Mouse (Mus musculus) cerebellum, adult 2 months (tissue): ENCODE results near the gene Cped1. TPM values are rescaled to one million over a fixed set of nuclear protein-coding genes. Genes with fewer than 3 reads are reported as not detected.

Experiments
- DNase-seq, 2 experiments: peaks; one replicate each; pipeline ENCODE4 v3.0.0; 2021
- H3K27ac ChIP-seq: fragments of 200-500 bp; 2 replicates; pipeline ENCODE4 v1.5.1; 2012; ENCODE audit warnings: low read length, control low read depth, inconsistent platforms; ENCODE audit not compliant: insufficient read depth
- H3K27me3 ChIP-seq: fragments of 200-500 bp; 2 replicates; pipeline ENCODE4 v1.6.1; 2012; ENCODE audit warnings: inconsistent platforms, mild to moderate bottlenecking, low read length, moderate library complexity; ENCODE audit not compliant: control insufficient read depth, insufficient read depth
- H3K4me1 ChIP-seq: fragments of 200-500 bp; 2 replicates; pipeline ENCODE4 v1.6.1; 2011; ENCODE audit warnings: low read length; ENCODE audit not compliant: control insufficient read depth, insufficient read depth
- H3K4me3 ChIP-seq: fragments of 200-500 bp; replicated peaks from 2 replicates; pipeline ENCODE3; 2011; ENCODE audit warnings: mild to moderate bottlenecking, low read depth, low read length, control low read depth; ENCODE audit not compliant: insufficient read depth
- CTCF ChIP-seq: fragments of 200-500 bp; IDR thresholded peaks from 2 replicates; pipeline ENCODE4 v1.5.1; 2011; ENCODE audit warnings: low read depth, mild to moderate bottlenecking, control low read depth, low read length, moderate library complexity, borderline replicate concordance; ENCODE audit not compliant: insufficient read depth
- POLR2A ChIP-seq: fragments of 200-500 bp; IDR thresholded peaks from 2 replicates; pipeline ENCODE4 v1.6.1; 2011; ENCODE audit warnings: low read length, control low read depth, borderline replicate concordance; ENCODE audit not compliant: insufficient read depth
- WGBS: fragments of 180-500 bp; shearing (Covaris S2); methylation state at CpG from one replicate; pipeline ENCODE4 v1.1.7; 2018; 5-methylcytosine and 5-hydroxymethylcytosine counted together
- polyA plus RNA-seq: library from polyadenylated mRNA; depleted of rRNA; stranded (reverse); fragments of >200 nt; gene quantifications from 2 replicates; pipeline ENCODE4 v1.2.3, GENCODE M21; 2012; rRNA removed

Gene Cped1
- polyA plus RNA-seq, 1 experiment, result 1.1 TPM

- peak overlapping the region; percentile 21 for H3K4me3 ChIP-seq
Observed at GRCm38 (mm10) chr6:22289461-22290021, 303.8 kb downstream of the Cped1 start.

DNA sequence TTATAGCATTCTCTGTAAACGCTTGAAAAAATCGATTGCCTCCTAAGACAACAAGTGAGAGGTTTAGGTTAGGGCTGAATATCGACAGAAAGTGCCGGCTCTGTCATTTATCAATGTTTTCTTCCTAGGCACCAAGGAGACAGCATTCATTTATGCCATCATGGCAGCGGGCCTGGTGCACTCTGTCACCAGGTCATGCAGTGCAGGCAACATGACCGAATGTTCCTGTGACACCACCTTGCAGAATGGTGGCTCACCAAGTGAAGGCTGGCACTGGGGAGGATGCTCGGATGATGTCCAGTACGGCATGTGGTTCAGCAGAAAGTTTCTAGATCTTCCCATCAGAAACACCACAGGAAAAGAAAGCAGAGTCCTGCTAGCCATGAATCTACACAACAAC lies 305.1 kb downstream of the Cped1 start:
- 83% methylated on average over 8 of the region's 8 CpGs for WGBS
- Histone ChIP-seq H3K4me1 (no peaks in the 10 kb centered on the region; the same call in 1 of the 2 replicates), H3K27ac (no peak overlapping the region), H3K27me3 (peaks cover 4% of the 10 kb centered on the region; the same call in 1 of the 2 replicates), H3K4me3 (no peak overlapping the region)
- TF ChIP-seq POLR2A (no peak), CTCF (no peak)
- no peak for DNase-seq

More at GRCm38 (mm10) chr6:22289461-22290021, 303.8 kb downstream of the Cped1 start:
- DNase-seq, result no peak
- no peak for TF ChIP-seq POLR2A
- TF ChIP-seq CTCF, result no peak
- peaks cover 4% of the 10 kb centered on the region; the same call in 1 of the 2 replicates for H3K27me3 ChIP-seq
- no peaks in the 10 kb centered on the region; the same call in 1 of the 2 replicates for H3K4me1 ChIP-seq
- WGBS, result 9% methylated on average over 21 of the region's 21 CpGs
- no peak overlapping the region for H3K27ac ChIP-seq

- Histone ChIP-seq H3K4me1 (no peaks in the 10 kb centered on the region; the same call in 1 of the 2 replicates), H3K27ac (no peak overlapping the region), H3K27me3 (peaks cover 4% of the 10 kb centered on the region; the same call in 1 of the 2 replicates), H3K4me3 (no peak overlapping the region)
- TF ChIP-seq CTCF (no peak), POLR2A (no peak)
- 73% methylated on average over 4 of the region's 4 CpGs for WGBS
- DNase-seq, result no peak
Observed at GRCm38 (mm10) chr6:22292056-22292455, 306.3 kb downstream of the Cped1 start.

DNA sequence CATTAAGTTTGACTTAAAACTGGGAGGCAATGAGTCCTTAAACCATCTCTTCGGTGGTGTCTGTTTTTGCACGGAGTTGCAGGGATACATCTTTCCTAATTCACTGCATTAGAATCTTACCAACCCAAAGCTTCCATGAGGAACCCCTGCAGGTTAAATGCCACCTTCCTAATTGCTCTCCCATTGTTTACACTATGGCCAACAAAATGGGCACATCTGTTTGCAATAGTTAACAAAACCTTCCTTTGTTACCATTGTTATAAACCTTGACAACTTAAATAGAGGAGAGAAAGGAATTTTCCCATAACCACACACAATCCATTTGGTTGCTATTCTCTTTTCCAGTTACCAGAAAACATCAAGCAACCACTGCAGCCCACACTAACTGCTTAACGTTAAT lies 308.2 kb downstream of the Cped1 start:
- TF ChIP-seq CTCF, result no peak
- TF ChIP-seq POLR2A, result no peak
- H3K27ac ChIP-seq, result no peak overlapping the region
- H3K4me1 ChIP-seq, result no peaks in the 10 kb centered on the region
- DNase-seq, result no peak
- 61% methylated on average over 3 of the region's 3 CpGs for WGBS
- no peak overlapping the region for H3K4me3 ChIP-seq
- peaks cover 4% of the 10 kb centered on the region; the same call in 1 of the 2 replicates for H3K27me3 ChIP-seq

DNA sequence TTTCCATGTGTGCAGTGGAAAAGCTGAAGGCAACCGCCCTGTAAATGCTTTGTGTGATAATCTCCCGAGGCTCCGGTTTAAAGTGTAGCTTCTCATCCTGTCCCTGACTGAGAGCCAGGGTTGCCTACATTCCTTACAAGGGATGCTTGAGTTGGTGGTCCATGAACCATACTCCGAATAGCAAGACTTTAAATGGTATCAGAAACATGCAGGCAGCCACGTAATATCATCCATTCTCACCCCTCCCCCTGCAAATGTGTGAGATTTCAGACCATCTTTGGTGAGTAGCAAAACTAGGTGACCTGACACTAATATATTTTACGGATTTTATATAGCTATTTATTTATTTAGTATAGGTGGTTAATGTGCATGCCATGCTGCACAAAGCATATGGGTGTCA lies 311.3 kb downstream of the Cped1 start:
- no peak overlapping the region for H3K4me3 ChIP-seq
- TF ChIP-seq CTCF, result no peak
- TF ChIP-seq POLR2A, result no peak
- H3K27me3 ChIP-seq, result no peaks in the 10 kb centered on the region
- H3K27ac ChIP-seq, result no peak overlapping the region
- DNase-seq, result no peak
- no peaks in the 10 kb centered on the region for H3K4me1 ChIP-seq
- 87% methylated on average over 6 of the region's 6 CpGs for WGBS

DNA sequence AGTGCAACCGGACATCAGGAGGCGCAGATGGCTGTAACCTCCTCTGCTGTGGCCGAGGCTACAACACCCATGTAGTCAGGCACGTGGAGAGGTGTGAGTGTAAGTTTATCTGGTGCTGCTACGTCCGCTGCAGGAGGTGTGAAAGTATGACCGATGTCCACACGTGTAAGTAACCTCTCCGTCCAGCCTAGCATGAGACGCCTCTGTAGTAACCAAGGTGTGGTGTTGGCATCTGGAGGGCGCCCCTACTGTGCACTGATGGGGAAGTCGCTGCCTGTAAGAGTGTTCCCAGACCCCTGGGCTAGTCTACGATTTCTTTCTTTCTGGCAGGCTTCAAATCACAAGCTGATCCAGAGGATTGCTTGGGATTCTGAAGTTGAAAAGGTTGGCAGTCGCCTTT lies 312.3 kb downstream of the Cped1 start:
- Histone ChIP-seq H3K27ac (no peak overlapping the region), H3K4me3 (no peak overlapping the region), H3K4me1 (no peaks in the 10 kb centered on the region), H3K27me3 (no peaks in the 10 kb centered on the region)
- TF ChIP-seq POLR2A, result no peak
- no peak for TF ChIP-seq CTCF
- no peak for DNase-seq
- 64% methylated on average over 14 of the region's 14 CpGs for WGBS

Other genes starting within 250 kb of the Cped1 start
- 17.2 and 17.8 TPM in 2 replicates for gene Tspan12, start 133.4 kb upstream of the Cped1 start, polyA plus RNA-seq
- 19.3 and 21.1 TPM in 2 replicates for gene Ing3, start 36.3 kb upstream of the Cped1 start, polyA plus RNA-seq